Mouse (Mus musculus): ENCODE measurements around the gene Csrp1. TPM values are rescaled to one million over a fixed set of nuclear protein-coding genes. Genes with fewer than 3 reads are reported as not detected.

Csrp1 gene
- total RNA-seq, 2 experiments from 2014 or later, result 31.8 to 48.6 TPM

- ATAC-seq (replicated peaks; ENCODE audit: low FRiP score, poor library complexity, severe bottlenecking), result no peak
Measured at GRCm38 (mm10) chr1:135694181-135694580, 25.7 kb upstream of the Csrp1 start.

GRCm38 (mm10) chr1:135697462-135697861 is 22.4 kb upstream of the Csrp1 start:
- no peak for ATAC-seq (replicated peaks; ENCODE audit: low FRiP score, poor library complexity, severe bottlenecking)

DNA sequence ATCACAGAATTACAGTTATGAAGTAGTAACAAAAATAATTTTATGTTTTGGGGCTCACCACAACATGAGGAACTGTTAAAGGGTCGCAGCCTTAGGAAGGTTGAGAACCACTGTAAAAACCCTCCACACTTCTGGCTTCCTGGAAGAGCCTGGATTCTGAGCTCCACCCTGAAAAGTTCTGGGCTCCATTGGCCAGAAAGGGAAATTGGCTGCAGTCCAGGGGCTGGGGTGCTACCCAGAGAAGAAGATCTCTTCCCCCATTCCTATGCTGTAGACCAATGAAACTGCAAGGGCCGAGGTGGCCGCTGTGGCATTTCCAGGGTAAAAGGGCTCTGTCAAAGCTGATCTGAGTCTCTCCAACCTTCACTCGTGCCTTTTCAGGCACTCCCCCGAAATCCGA is 21.8 kb upstream of the Csrp1 start:
- no peak for ATAC-seq (replicated peaks; ENCODE audit: low FRiP score, poor library complexity, severe bottlenecking)

DNA sequence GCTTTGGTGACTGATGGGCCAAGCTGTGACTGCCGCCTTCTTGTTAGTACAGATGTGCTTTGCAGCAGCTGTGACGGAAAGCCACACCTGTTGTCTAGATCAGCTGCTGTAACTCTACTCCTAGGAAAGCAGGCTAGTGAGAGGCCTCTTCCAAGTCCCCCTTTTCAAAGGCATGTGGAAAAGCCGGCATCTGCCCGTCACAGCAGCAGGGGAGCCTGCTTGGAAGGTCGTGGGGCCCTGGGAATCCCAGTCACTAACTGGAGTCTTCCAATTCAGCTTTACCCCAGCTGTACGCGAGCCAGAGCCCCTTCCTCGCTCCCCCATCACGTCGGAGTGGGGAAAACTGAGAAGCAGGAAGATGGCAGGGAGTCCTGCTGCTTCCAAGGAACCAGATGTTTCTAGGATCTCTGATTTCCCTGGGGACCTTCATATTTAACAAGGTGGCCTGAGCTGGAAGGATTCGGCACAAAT is 21.4 kb upstream of the Csrp1 start:
- no peak for ATAC-seq (replicated peaks; ENCODE audit: low FRiP score, poor library complexity, severe bottlenecking)

- ATAC-seq (replicated peaks; ENCODE audit: low FRiP score, poor library complexity, severe bottlenecking), result no peak
Measured at GRCm38 (mm10) chr1:135698996-135699705, 20.7 kb upstream of the Csrp1 start.

GRCm38 (mm10) chr1:135699892-135700291 is 20.0 kb upstream of the Csrp1 start:
- no peak for ATAC-seq (replicated peaks; ENCODE audit: low FRiP score, poor library complexity, severe bottlenecking)

DNA sequence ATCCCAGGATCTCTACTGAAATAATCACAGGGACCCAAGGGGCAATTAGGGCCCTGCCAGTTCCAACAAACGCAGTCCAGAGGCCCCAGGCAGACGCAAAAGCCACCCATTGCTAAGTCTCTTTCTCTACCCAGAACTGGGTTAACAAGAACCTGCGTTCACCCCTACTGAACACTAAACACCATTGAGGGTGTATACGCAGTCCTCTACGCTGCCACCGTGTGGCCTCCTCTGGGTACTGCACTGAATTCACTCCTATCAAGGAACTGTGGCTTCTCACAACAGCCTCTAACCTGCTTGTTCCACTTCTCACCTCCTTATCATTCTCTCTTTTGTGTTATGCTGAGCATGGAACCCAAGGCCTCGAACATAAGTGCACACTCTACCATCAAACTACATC is 19.3 kb upstream of the Csrp1 start:
- ATAC-seq (replicated peaks; ENCODE audit: low FRiP score, poor library complexity, severe bottlenecking), result peak; percentile 88

DNA sequence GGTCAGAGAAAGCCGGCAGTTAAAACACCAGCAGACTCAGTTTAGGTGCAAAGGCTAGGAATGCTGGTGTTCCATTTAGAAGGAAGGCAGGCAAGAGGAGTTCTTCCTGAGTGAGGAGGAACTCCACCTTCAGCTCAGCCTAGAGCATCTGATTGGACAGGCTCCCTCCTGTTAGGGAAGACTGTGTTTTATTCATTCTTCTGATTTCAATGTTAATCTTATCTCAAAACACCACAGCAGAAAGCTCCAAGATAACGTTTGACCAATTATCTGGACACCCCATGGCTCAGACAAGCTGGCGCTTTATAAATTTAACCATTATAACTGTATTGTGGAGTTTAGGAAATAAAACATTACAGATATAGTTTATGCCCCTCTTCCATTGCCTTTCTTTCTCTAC is 18.5 kb upstream of the Csrp1 start:
- ATAC-seq (replicated peaks; ENCODE audit: low FRiP score, poor library complexity, severe bottlenecking), result no peak

- ATAC-seq (replicated peaks; ENCODE audit: low FRiP score, poor library complexity, severe bottlenecking), result no peak
Measured at GRCm38 (mm10) chr1:135702722-135703121, 17.1 kb upstream of the Csrp1 start.

- no peak for ATAC-seq (replicated peaks; ENCODE audit: low FRiP score, poor library complexity, severe bottlenecking)
Measured at GRCm38 (mm10) chr1:135704317-135704821, 15.5 kb upstream of the Csrp1 start.

GRCm38 (mm10) chr1:135708369-135708768 is 11.5 kb upstream of the Csrp1 start:
- no peak for ATAC-seq (replicated peaks; ENCODE audit: low FRiP score, poor library complexity, severe bottlenecking)

DNA sequence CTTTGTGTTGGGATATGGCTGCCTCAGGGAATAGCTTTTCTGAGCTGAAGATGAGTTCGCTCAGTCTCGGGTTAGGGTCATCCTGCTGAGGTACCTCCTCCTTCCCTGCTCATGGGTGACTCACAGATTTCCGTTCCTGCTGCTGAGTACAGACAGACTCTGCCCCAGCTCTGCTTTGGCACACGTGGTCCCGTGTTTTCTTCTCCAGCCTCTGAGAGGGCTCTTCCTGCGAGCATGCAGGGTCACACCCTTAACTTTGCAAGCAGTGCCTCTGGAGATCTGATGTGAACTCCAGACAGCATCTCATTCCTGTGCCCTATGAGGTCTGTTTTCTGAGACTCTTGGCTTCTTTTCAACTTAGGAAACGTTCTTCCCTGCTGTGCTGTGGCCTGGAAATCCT is 8.7 kb upstream of the Csrp1 start:
- no peak for ATAC-seq (replicated peaks; ENCODE audit: low FRiP score, poor library complexity, severe bottlenecking)

DNA sequence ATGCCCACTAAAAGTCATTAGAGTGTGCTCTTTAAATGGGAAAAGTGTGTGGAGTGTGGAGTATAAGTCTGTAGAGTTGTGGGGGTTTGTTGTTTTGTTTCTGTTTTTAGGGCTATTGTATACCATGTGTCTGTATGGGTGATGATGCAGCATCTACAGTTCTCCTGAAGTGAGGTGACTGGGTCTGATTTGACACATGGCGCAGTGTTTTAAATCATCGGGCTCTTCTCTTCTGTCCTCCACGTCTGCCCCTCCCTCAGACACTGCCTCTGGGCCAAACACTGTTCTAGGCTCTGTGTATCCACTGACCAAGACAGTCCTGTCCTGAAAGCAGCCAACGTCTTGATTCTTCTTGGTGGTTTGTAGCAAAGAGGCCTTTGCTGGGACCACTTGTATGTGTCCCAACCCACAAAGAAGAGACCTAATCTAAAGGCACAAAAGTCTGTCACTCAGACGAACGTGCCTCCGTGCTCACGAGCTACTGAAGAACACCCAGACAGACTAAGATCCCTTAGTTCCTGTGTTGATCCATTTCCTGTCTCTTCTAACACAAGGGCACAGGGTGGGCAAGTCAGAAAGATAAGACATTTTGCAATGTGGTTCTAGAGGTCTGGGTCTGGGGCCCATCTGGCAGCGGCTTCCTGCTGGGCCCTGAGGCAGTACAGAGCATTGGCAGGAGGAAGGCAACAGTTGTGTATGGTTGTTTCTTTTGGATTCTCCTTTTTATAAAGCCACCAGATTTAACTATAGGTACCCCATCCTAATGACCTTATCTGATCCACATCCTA is 5.6 kb upstream of the Csrp1 start:
- ATAC-seq (replicated peaks; ENCODE audit: low FRiP score, poor library complexity, severe bottlenecking), result no peak

GRCm38 (mm10) chr1:135714901-135715609 is 4.8 kb upstream of the Csrp1 start:
- peak; percentile 54; the same call in 1 of the 2 replicates for ATAC-seq (replicated peaks; ENCODE audit: low FRiP score, poor library complexity, severe bottlenecking)

- peak; percentile 78 for ATAC-seq (replicated peaks; ENCODE audit: low FRiP score, poor library complexity, severe bottlenecking)
Measured at GRCm38 (mm10) chr1:135719486-135719885, 375 bp upstream of the Csrp1 start.

DNA sequence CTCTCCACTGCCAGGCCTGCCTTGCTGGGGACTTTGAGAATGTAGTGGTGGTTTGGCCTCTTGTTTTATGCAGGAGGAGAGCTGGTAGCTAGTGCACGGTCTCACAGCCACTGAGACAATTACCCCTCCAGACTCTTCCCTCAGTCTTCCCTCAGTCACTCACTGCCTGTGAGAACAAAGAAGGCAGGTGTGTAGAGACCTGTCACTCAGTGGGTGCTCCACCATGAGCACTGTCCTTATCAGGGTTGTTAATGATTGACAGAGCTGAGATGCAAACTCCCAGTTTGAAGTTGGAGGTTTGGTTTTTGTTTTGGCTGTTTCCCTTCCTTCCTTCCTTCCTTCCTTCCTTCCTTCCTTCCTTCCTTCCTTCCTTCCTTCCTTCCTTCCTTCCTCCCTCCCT is 3.2 kb downstream of the Csrp1 start:
- no peak for ATAC-seq (replicated peaks; ENCODE audit: low FRiP score, poor library complexity, severe bottlenecking)

DNA sequence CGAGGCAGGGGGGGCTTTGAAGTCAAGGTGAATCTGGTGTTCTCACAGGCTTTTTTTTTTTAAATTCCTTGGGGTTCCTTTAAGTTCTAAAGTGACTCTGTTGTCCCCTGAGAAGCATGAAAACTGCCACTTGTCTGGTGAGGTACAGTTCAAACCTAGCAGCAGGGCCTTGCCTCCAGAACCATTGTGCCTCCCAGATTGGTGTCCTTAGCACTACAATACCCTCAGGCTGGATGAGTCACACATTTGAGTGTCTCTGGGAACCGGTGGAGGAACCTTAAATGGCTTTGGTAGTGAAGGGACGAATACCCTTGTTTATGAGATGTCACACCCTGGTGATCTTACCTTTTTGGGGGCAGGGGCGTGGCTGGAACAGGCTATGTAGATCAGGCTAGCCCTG is 4.3 kb downstream of the Csrp1 start:
- ATAC-seq (replicated peaks; ENCODE audit: low FRiP score, poor library complexity, severe bottlenecking), result no peak

- no peak for ATAC-seq (replicated peaks; ENCODE audit: low FRiP score, poor library complexity, severe bottlenecking)
Measured at GRCm38 (mm10) chr1:135725324-135725723, 5.5 kb downstream of the Csrp1 start.

DNA sequence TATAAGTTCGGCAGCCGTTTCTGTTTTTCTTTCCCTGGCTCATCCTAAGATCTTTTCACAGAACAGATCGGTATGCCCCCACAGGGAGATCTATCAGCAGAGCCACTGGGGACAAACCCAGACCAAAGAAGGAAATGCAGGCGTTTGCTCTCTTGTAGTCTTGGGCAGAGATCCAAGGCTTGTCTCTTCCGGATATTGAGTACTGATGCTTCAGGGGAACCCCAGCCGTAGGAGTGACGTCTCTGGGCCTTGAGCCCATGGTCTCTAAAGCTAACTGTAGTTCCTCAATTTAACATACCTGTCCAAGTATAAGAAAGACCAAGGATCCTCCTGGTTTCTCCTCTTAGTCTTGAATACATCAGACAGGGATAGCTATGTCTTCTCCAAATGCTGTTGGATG is 6.1 kb downstream of the Csrp1 start:
- no peak for ATAC-seq (replicated peaks; ENCODE audit: low FRiP score, poor library complexity, severe bottlenecking)

GRCm38 (mm10) chr1:135728631-135729366 is 8.9 kb downstream of the Csrp1 start:
- ATAC-seq (replicated peaks; ENCODE audit: low FRiP score, poor library complexity, severe bottlenecking), result peak; percentile 88
